Mouse (Mus musculus) embryonic fibroblast, embryonic 13.5 days (primary cell): ENCODE data around the gene Gimap7. TPM values are rescaled to one million over a fixed set of nuclear protein-coding genes. Genes with fewer than 3 reads are reported as not detected.
A peak's percentile ranks its signal among the peaks of the same experiment; 100 is the strongest.

Experiments used
- H3K27ac ChIP-seq: 2 replicates; pipeline ENCODE4 v1.5.1; 2012; ENCODE audit warnings: low read length, control low read depth, inconsistent platforms; ENCODE audit not compliant: insufficient read depth
- H3K4me1 ChIP-seq: 2 replicates; pipeline ENCODE4 v1.6.1; 2011; ENCODE audit warnings: low read length; ENCODE audit not compliant: control insufficient read depth, insufficient read depth
- H3K4me3 ChIP-seq: 2 replicates; pipeline ENCODE4 v1.5.1; 2011; ENCODE audit warnings: mild to moderate bottlenecking, control low read depth, low read length; ENCODE audit not compliant: insufficient read depth
- CTCF ChIP-seq: IDR thresholded peaks from 2 replicates; pipeline ENCODE4 v1.5.1; 2011; ENCODE audit warnings: mild to moderate bottlenecking, control low read depth, low read length, moderate library complexity, borderline replicate concordance; ENCODE audit not compliant: insufficient read depth
- POLR2A ChIP-seq: IDR thresholded peaks from 2 replicates; pipeline ENCODE4 v1.6.1; 2011; ENCODE audit warnings: low read depth, mild to moderate bottlenecking, control low read depth, low read length, moderate library complexity
- polyA plus RNA-seq: library from polyadenylated mRNA; stranded (reverse); fragments of >200 nt; gene quantifications from 2 replicates; pipeline ENCODE4 v1.2.4, GENCODE M21; 2011; ENCODE audit warnings: low read depth; ENCODE audit not compliant: missing spikeins, insufficient read length

Gimap7 gene
- not detected in 2 replicates for polyA plus RNA-seq

DNA sequence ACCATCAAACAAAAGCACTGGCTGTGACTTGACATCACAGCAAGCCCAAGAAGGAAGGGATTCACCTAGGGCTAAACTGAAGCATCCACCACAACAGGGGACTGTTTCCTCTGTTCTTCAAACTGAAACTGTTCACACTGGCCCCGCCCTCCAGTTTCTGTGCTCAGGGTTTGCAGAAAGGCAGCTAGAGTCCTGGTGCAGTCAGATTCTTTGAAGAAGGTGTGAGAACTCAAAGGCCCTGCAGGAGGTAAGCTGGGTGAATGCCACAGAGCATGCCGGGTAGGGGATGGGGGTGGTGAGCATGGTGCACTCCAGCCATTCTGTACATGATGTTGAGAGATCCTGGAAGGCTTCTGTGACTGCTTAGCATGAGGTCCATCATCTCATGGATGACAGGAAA lies at the start of gene Gimap7, which contains the start of gene Gm28053:
Gimap7 (plus strand) TSS at position 167 of the 400 bp plus-strand sequence.
Gm28053 (plus strand) TSS at position 153 of the 400 bp plus-strand sequence.
- H3K4me1 ChIP-seq: no peaks in the 10 kb centered on the region
- no peak within 1 kb of the TSS for H3K27ac ChIP-seq
- no peak within 1 kb of the TSS for H3K4me3 ChIP-seq
- TF ChIP-seq POLR2A (no peak), CTCF (no peak)

GRCm38 (mm10) chr6:48669446-48669969 lies 48.9 kb upstream of the Gimap7 start:
- no peak overlapping the region for H3K4me3 ChIP-seq
- H3K4me1 ChIP-seq: no peaks in the 10 kb centered on the region
- TF ChIP-seq POLR2A: no peak
- TF ChIP-seq CTCF: no peak
- no peak overlapping the region for H3K27ac ChIP-seq

DNA sequence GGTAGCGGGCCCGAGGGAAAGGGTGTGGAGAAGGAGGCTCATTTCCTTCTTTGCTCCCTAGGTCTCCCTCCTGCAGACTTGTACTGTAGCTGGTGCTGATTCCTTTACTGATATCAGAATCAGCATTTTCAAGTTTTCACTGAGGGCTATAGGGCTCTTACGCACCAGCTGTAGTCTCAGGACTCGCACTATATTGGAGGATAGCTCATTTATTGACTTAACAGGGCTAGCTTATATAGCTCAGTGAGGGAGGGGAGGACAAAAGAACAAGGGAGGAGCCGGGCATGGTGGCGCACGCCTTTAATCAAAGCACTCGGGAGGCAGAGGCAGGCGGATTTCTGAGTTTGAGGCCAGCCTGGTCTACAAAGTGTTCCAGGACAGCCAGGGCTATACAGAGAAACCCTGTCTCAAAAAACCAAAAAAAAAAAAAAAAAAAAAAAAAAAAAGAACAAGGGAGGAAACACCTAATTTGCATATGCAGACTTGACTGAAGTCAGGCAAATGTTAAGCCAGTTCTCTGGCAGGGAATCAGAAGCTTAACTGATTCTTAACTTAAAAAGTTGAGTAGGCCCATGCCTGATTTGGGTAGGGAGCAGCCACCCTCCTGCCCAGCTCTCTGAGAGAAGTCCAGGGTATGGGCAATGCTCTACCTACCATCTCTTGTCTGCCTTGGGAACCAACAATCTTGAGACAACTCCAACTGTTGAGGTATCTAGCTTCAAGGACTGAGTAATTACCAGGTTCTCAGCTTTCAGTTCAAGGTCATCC lies 43.9 kb upstream of the Gimap7 start:
- Histone ChIP-seq H3K4me1 (no peaks in the 10 kb centered on the region), H3K4me3 (no peak overlapping the region), H3K27ac (no peak overlapping the region)
- TF ChIP-seq POLR2A (no peak), CTCF (no peak)

DNA sequence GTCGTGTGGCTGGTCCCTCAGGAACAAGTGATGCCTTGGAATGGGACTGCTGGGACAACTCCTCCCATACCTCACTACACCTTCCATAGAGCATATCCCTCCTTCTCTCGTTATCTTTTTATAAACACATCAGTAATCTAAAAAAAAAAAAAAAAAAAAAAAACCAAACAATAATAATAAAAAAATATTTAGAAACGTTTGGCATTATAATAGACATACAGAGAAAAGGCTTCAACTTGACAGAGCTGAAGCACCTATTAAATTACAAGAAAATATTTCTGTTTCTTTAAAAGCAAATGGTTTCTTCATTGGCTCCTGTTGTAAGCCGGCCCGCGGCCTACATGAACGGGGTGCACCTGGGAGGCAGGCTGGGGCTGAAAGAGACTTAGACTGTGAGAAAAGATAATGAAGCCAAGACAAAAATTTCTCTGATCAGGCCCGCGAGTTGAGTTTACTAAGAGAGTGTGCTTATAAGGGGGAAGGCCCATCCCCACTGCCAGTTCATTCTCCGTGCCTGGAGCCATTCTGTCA lies 43.0 kb upstream of the Gimap7 start:
- no peaks in the 10 kb centered on the region for H3K4me1 ChIP-seq
- no peak overlapping the region for H3K27ac ChIP-seq
- H3K4me3 ChIP-seq: no peak overlapping the region
- no peak for TF ChIP-seq CTCF
- no peak for TF ChIP-seq POLR2A

GRCm38 (mm10) chr6:48675931-48676859 lies 42.2 kb upstream of the Gimap7 start, which contains the start of gene Gimap9:
TSS of gene Gimap9 (plus strand) at chr6:48676129.
- H3K4me3 ChIP-seq: peak within 1 kb of the TSS; percentile 33
- H3K27ac ChIP-seq: no peak within 1 kb of the TSS
- no peak for TF ChIP-seq CTCF
- no peak for TF ChIP-seq POLR2A
- no peaks in the 10 kb centered on the region for H3K4me1 ChIP-seq

- H3K4me3 ChIP-seq: no peak overlapping the region
- no peak overlapping the region for H3K27ac ChIP-seq
- H3K4me1 ChIP-seq: no peaks in the 10 kb centered on the region
- no peak for TF ChIP-seq CTCF
- no peak for TF ChIP-seq POLR2A
Observed at GRCm38 (mm10) chr6:48676860-48677415, 41.5 kb upstream of the Gimap7 start.

- Histone ChIP-seq H3K27ac (no peak overlapping the region), H3K4me3 (no peak overlapping the region), H3K4me1 (no peaks in the 10 kb centered on the region)
- TF ChIP-seq CTCF: no peak
- no peak for TF ChIP-seq POLR2A
Observed at GRCm38 (mm10) chr6:48677492-48678345, 40.7 kb upstream of the Gimap7 start.

- no peak for TF ChIP-seq CTCF
- TF ChIP-seq POLR2A: no peak
- no peaks in the 10 kb centered on the region for H3K4me1 ChIP-seq
- H3K4me3 ChIP-seq: no peak overlapping the region
- no peak overlapping the region for H3K27ac ChIP-seq
Observed at GRCm38 (mm10) chr6:48678391-48678790, 40.0 kb upstream of the Gimap7 start.

GRCm38 (mm10) chr6:48679701-48680100 lies 38.7 kb upstream of the Gimap7 start:
- no peak overlapping the region for H3K27ac ChIP-seq
- no peaks in the 10 kb centered on the region for H3K4me1 ChIP-seq
- TF ChIP-seq POLR2A: no peak
- TF ChIP-seq CTCF: no peak
- no peak overlapping the region for H3K4me3 ChIP-seq
